Mouse (Mus musculus) MEL (cell line): ENCODE measurements around the gene Dand5.

Experiments used
- CTCF ChIP-seq, 3 experiments: IDR thresholded peaks in 2 of 3; conservative IDR thresholded peaks in 1 of 3; 2 replicates each; pipeline ENCODE4 v1.5.1; 2011 to 2012; ENCODE audit warnings: low read length in 3 of 3, low read depth in 2 of 3, mild to moderate bottlenecking in 2 of 3, improper control_type of control experiment in 1 of 3, inconsistent platforms in 1 of 3, mixed read lengths in 1 of 3, moderate library complexity in 1 of 3; ENCODE audit not compliant: control insufficient read depth in 1 of 3, insufficient read depth in 1 of 3, poor library complexity in 1 of 3, severe bottlenecking in 1 of 3
- E2F4 ChIP-seq: IDR thresholded peaks from 2 replicates; pipeline ENCODE4 v1.6.1; 2011; ENCODE audit warnings: low read depth, low read length, improper control_type of control experiment, borderline replicate concordance
- EP300 ChIP-seq, 2 experiments: IDR thresholded peaks; 2 replicates each; pipeline ENCODE4 v1.6.1; 2011; ENCODE audit warnings: improper control_type of control experiment in 2 of 2, low read length in 2 of 2, low read depth in 1 of 2, mild to moderate bottlenecking in 1 of 2
- ETS1 ChIP-seq: IDR thresholded peaks from 2 replicates; pipeline ENCODE4 v1.6.1; 2012; ENCODE audit warnings: low read depth, mild to moderate bottlenecking, inconsistent platforms, low read length, improper control_type of control experiment, moderate library complexity
- MAX ChIP-seq: IDR thresholded peaks from 2 replicates; pipeline ENCODE4 v1.6.1; 2011; ENCODE audit warnings: low read length, improper control_type of control experiment
- POLR2A ChIP-seq, 2 experiments: IDR thresholded peaks; 2 replicates each; pipeline ENCODE4 v1.6.1; 2011 to 2012; ENCODE audit warnings: low read length in 2 of 2, mild to moderate bottlenecking in 2 of 2, control low read depth in 1 of 2, improper control_type of control experiment in 1 of 2, low read depth in 1 of 2, moderate library complexity in 1 of 2; ENCODE audit not compliant: control insufficient read depth in 1 of 2, insufficient read depth in 1 of 2, poor library complexity in 1 of 2
- UBTF ChIP-seq: IDR thresholded peaks from 2 replicates; pipeline ENCODE4 v1.6.1; 2012; ENCODE audit warnings: low read depth, mild to moderate bottlenecking, inconsistent platforms, low read length, improper control_type of control experiment, moderate library complexity, borderline replicate concordance; ENCODE audit not compliant: insufficient read depth

DNA sequence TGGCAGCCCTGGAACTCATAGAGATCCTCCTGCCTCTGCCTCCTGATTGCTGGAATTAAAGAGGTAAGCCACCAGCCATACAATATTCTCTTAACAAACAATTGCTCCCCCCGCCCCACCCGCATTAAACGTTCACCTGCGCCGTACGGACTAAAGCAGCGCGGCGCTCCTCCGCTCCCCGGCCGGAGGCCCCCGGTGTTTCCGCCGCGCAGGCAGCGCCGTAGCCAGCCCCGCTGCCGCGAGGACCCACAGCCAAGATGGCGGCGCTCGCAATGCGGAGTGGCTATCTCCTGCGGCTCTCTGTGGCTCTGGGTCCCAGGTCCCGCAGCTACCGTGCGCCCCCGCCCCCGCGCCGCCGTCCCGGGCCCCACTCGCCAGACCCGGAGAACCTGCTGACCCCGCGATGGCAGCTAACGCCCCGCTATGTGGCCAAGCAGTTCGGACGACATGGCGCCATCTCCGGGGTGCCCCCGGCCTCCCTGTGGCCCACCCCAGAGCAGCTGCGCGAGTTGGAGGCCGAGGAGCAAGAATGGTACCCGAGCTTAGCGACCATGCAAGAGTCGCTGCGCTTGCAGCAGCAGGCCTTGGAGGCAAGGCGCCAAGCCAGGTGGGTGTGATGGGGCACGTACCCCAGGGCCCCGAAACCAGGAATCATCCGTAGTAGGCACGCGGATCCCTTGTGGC is 9.6 kb upstream of the Dand5 start:
- TF ChIP-seq POLR2A (IDR thresholded peaks at IDR 0.05; ENCODE audit: control insufficient read depth in 1 of 2, insufficient read depth in 1 of 2, low read depth in 1 of 2, low read length in 2 of 2, poor library complexity in 1 of 2), result peak; percentile 80 to 81
- TF ChIP-seq CTCF (IDR thresholded peaks at IDR 0.05 in 2 of 3, conservative IDR thresholded peaks at IDR 0.05 in 1 of 3; ENCODE audit: control insufficient read depth in 1 of 3, insufficient read depth in 1 of 3, low read depth in 2 of 3, low read length in 3 of 3, poor library complexity in 1 of 3, severe bottlenecking in 1 of 3), result 0 out of 6 replicates have a peak, but pooled peaks of 1 of the 3 experiments have one; percentile 2
- 0 out of 2 replicates have a peak, but pooled peaks have one; percentile 28 for TF ChIP-seq ETS1
- peak; percentile 80 for TF ChIP-seq MAX
- TF ChIP-seq EP300 (IDR thresholded peaks at IDR 0.05; ENCODE audit: low read depth in 1 of 2, low read length in 2 of 2), result 0 out of 4 replicates have a peak, but pooled peaks of 1 of the 2 experiments have one; percentile 3
- TF ChIP-seq E2F4, result no peak
- 0 out of 2 replicates have a peak, but pooled peaks have one; percentile 56 for TF ChIP-seq UBTF
